Mouse (Mus musculus): Measurements from ENCODE around the gene Fam13a. TPM values are rescaled to one million over a fixed set of nuclear protein-coding genes. Genes with fewer than 3 reads are reported as not detected.
A peak's percentile ranks its signal among the peaks of the same experiment; 100 is the strongest.

Fam13a gene
- 5.0 and 5.5 TPM in 2 replicates for polyA plus RNA-seq (2016; fragmentation: Nextera tagmentation; extraction: Ambion mirVana)

DNA sequence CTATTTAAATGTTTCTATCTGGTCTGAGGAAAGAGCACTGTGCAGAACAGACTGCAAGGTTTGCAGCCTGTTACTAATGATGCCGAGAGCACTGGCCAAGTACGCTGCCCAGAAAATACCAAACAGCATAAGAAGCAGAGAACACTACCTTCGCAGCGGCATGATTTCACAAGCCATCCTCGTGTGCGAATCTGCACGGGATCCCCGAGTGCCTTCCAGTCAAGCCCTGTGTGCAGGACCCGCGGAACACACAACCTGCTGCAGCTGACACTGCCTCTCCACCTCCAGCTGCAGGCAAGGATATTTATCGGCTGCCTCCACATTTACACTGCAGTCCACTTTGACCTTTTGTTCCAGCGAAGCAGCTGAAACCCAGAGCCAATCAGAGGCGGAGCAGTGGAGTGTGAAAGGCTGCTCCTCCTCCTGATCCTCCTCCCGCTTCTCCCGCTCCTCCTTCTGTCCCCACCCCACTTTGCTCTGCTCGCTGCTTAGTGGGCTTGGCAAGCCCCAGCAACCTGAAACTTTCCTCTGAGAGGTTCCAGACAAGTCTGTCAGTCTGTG, at the start of gene Fam13a:
Fam13a (minus strand) TSS at position 386 of the 561 bp plus-strand sequence.
- H3K27ac ChIP-seq = peak within 1 kb of the TSS; percentile 70; the same call in 1 of the 2 replicates

DNA sequence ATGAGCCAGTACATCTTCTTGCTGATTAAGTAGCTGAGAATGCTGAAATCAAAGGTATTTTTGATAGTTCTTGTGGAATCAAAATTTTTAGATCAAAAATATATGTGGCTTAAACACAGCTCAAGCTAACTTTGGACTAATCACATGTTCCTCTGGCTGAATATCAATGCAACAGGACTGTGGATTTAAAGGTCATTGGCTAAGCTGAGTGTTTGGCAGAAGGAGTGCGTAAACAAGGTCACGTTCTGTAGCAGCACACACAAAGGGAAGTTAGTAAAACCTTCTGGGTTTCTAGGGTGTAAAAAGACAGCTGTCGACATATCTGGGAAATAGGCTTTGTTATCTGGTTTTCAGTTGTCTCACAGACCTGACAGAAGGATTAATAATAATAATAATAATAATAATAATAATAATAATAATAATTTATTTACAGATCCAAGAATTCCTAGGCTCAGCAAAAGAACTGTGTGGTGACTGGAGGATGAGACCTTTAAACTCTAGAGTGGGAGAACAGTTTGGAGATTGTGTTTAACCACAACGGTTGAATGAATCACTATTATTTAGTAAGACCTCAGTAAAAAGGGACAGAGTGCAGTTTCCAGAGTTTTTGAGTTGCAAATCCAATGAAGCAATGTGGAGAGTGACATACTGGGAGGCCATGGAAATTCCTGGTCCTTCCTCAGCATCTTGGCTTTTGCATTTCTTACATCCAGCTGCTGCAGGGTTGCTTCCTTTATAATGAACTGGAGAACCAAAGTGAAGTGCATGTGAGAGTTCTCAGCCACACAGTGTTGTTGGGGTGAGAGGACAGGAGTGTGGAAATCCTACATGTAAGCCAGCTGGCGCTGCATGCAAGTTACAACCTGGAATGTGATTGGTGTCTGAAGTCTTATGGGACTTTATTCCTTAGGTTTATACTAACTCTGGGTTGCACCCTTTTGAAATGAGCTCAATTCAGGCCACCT, 48.0 kb upstream of the Fam13a start:
- Histone ChIP-seq H3K4me2 (no peak overlapping the region), H3K4me1 (replicated peaks) (no peaks in the 10 kb centered on the region), H3K27me3 (no peaks in the 10 kb centered on the region), H3K9me3 (peaks cover 12% of the 10 kb centered on the region; the same call in 1 of the 2 replicates), H3K36me3 (no peaks in the 10 kb centered on the region), H3K27ac (no peak overlapping the region), H3K9ac (replicated peaks) (no peak overlapping the region), H3K4me3 (replicated peaks) (no peak overlapping the region)
- no peak for ATAC-seq (ENCODE audit: insufficient number of reproducible peaks, insufficient read depth, low FRiP score, low TSS enrichment, low read depth)
- 80% methylated on average over 5 of the region's 5 CpGs for WGBS

More for the DNA sequence above, at the start of gene Fam13a:
- Histone ChIP-seq H3K4me1 (replicated peaks) (peaks cover 3% of the 10 kb centered on the region; the same call in 1 of the 2 replicates), H3K9me3 (no peaks in the 10 kb centered on the region), H3K36me3 (no peaks in the 10 kb centered on the region), H3K27me3 (no peaks in the 10 kb centered on the region), H3K9ac (replicated peaks) (peak within 1 kb of the TSS; percentile 56), H3K4me3 (replicated peaks) (peak within 1 kb of the TSS; percentile 52), H3K4me2 (peak within 1 kb of the TSS; percentile 60)
- ATAC-seq (ENCODE audit: insufficient number of reproducible peaks, insufficient read depth, low FRiP score, low TSS enrichment, low read depth) = peak; percentile 97
- WGBS = 1% methylated on average over 16 of the region's 16 CpGs

DNA sequence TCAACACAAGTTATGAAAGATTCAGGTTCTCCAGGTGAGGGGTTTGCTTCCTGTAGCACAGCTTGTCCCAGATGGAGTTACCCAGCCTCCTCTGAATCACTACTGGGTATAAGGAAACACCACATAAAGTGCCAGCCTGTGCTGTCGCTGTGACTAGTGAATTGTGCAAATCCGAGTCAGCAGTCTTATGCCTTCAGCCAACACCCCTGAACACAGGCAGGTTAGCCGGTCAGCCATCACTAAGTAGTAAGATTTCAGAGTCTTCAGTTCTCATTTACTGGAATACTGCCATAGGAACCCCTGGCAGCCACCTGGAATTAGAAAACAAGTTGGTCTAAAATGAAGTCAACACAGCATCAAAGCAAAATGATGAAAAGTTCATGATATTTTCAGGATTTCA, 47.3 kb upstream of the Fam13a start:
- H3K27me3 ChIP-seq = no peaks in the 10 kb centered on the region
- H3K27ac ChIP-seq = no peak overlapping the region
- no peak for ATAC-seq (ENCODE audit: insufficient number of reproducible peaks, insufficient read depth, low FRiP score, low TSS enrichment, low read depth)
- H3K9ac ChIP-seq (replicated peaks) = no peak overlapping the region
- H3K36me3 ChIP-seq = no peaks in the 10 kb centered on the region
- H3K4me1 ChIP-seq (replicated peaks) = no peaks in the 10 kb centered on the region
- WGBS = 83% methylated on average over 3 of the region's 3 CpGs
- H3K4me3 ChIP-seq (replicated peaks) = no peak overlapping the region
- H3K9me3 ChIP-seq = peaks cover 12% of the 10 kb centered on the region; the same call in 1 of the 2 replicates
- no peak overlapping the region for H3K4me2 ChIP-seq

DNA sequence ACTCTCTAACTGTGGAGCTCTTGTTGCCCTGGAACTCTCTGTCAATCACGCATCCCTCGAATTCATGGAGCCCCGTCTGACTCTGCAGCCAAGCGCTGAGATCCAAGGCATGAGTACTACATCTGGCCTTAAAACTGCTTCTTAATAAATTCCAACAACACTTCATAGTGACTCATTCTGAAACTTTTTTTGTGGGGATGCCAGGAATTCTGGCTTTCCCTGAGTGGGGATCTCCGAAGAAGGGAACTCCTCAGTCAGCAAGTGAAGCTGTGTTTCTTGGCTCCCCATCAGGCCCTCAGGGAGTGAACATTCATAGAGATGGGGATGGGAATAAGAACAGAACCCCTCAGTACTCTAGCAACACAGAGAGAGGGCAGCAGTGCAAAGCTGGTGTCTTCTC, 43.8 kb upstream of the Fam13a start:
- Histone ChIP-seq H3K27me3 (no peaks in the 10 kb centered on the region), H3K4me3 (replicated peaks) (no peak overlapping the region), H3K9ac (replicated peaks) (no peak overlapping the region), H3K36me3 (no peaks in the 10 kb centered on the region), H3K4me2 (no peak overlapping the region), H3K4me1 (replicated peaks) (no peaks in the 10 kb centered on the region), H3K27ac (no peak overlapping the region), H3K9me3 (no peaks in the 10 kb centered on the region)
- 88% methylated on average over 5 of the region's 5 CpGs for WGBS
- no peak for ATAC-seq (ENCODE audit: insufficient number of reproducible peaks, insufficient read depth, low FRiP score, low TSS enrichment, low read depth)

DNA sequence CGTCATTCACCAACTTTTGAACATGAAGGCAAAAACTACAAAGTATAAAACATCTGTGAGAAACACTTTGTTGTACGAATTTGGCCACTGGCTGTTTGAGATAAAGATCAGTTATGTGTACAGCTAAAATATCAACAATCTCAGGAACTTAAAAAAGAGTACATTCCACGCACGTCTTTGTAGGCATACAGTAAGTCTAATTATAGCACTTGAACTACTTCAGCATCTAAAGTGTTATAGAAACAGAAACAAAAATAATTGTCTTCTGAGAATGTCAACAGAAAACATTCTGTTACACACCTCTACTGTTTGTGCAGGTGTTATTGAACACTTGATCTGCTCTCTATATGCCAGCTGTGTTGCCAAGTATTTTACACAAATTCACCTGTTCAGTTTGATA, 40.1 kb upstream of the Fam13a start:
- H3K4me3 ChIP-seq (replicated peaks) = no peak overlapping the region
- WGBS = 83% methylated on average over 4 of the region's 4 CpGs
- no peak for ATAC-seq (ENCODE audit: insufficient number of reproducible peaks, insufficient read depth, low FRiP score, low TSS enrichment, low read depth)
- no peak overlapping the region for H3K4me2 ChIP-seq
- H3K27me3 ChIP-seq = no peaks in the 10 kb centered on the region
- H3K9me3 ChIP-seq = no peaks in the 10 kb centered on the region
- no peak overlapping the region for H3K9ac ChIP-seq (replicated peaks)
- no peak overlapping the region for H3K27ac ChIP-seq
- no peaks in the 10 kb centered on the region for H3K4me1 ChIP-seq (replicated peaks)
- no peaks in the 10 kb centered on the region for H3K36me3 ChIP-seq

DNA sequence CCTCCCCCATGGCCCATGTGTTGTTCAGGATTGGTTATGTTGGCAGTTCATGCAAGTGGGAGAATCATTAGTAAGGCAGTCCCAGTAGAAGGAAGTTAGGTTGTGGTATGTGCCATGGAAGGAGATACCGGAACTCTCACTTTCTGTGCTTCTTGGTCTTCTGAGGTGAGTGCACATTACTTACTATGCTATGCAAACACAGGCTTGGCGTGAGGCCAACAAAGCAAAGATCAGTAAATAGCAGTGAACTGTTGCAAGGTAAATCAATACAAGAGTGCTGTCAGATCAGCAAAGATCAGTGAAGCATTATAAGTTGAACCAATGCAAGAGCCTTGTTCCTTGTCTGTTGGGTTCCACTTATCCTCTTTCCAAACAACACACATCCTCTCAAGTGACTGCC, 28.9 kb upstream of the Fam13a start:
- Histone ChIP-seq H3K36me3 (no peaks in the 10 kb centered on the region), H3K27me3 (no peaks in the 10 kb centered on the region), H3K9me3 (no peaks in the 10 kb centered on the region), H3K4me3 (replicated peaks) (no peak overlapping the region), H3K27ac (no peak overlapping the region), H3K9ac (replicated peaks) (no peak overlapping the region), H3K4me2 (no peak overlapping the region), H3K4me1 (replicated peaks) (no peaks in the 10 kb centered on the region)
- ATAC-seq (ENCODE audit: insufficient number of reproducible peaks, insufficient read depth, low FRiP score, low TSS enrichment, low read depth) = no peak
- WGBS = 91% methylated on average over 2 of the region's 2 CpGs

DNA sequence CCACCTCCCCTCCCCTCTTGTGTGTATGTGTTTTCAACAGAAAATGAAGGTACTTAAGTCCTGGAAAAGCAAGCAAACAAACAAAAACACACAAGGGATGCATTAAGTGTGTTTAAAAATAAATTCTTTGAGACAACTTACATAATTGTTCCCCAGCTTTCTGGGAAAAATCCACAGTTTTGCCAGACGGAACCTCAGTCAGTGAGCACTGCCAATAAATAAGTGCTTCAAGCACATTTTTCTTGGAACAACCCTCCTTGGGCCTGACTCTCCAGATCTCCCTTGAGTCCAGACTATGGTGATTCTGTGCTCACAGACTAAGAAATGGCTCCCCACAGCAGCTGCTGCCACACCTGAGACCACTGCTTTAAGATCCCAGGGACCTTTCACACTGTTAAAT, 15.4 kb upstream of the Fam13a start:
- no peak overlapping the region for H3K4me2 ChIP-seq
- no peaks in the 10 kb centered on the region for H3K27me3 ChIP-seq
- no peaks in the 10 kb centered on the region for H3K4me1 ChIP-seq (replicated peaks)
- 59% methylated on average over 1 of the region's 1 CpGs for WGBS
- no peak overlapping the region for H3K27ac ChIP-seq
- no peak overlapping the region for H3K4me3 ChIP-seq (replicated peaks)
- no peaks in the 10 kb centered on the region for H3K9me3 ChIP-seq
- H3K9ac ChIP-seq (replicated peaks) = no peak overlapping the region
- ATAC-seq (ENCODE audit: insufficient number of reproducible peaks, insufficient read depth, low FRiP score, low TSS enrichment, low read depth) = no peak
- no peaks in the 10 kb centered on the region for H3K36me3 ChIP-seq

DNA sequence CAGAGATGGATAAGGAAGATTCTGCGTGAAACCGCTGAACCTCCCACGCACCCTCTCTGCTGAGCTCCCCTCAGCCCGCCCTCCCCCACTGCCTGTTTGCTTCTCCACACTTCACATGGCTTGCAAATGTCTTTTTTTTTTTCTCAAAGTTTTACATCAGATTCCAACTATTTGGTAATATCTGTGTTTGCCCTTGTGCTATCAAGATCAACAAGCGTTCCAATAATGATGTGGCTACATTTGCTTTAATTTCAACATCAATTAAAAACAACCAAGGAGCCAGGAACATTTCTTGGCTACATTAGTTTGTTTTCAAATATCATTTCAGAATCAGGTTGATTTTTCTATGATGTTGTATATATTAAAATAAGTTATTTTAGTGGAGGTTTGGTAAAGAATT, 8.4 kb upstream of the Fam13a start:
- Histone ChIP-seq H3K36me3 (no peaks in the 10 kb centered on the region), H3K4me2 (no peak overlapping the region), H3K27me3 (no peaks in the 10 kb centered on the region), H3K9ac (replicated peaks) (no peak overlapping the region), H3K4me3 (replicated peaks) (no peak overlapping the region), H3K9me3 (no peaks in the 10 kb centered on the region), H3K4me1 (replicated peaks) (no peaks in the 10 kb centered on the region), H3K27ac (no peak overlapping the region)
- ATAC-seq (ENCODE audit: insufficient number of reproducible peaks, insufficient read depth, low FRiP score, low TSS enrichment, low read depth) = no peak
- 87% methylated on average over 5 of the region's 5 CpGs for WGBS

DNA sequence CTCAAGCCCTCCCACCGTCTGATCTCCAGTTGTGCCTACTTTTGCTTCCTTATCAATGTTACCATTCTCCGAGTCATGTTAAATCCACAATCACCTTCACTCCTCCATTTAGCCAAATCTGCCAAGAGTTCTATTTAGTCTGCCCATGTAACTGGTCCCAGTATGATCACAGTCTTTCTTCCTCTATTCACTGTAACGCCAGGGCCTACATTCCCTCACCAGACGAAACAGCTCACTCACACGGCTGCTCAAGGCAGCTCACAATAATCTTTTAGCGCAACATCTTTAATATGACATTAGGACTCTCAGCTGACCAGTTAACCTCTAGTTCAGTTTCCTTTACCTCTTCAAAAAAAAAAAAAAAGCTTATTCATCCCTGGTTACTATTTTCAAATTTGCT, 7.2 kb upstream of the Fam13a start:
- ATAC-seq (ENCODE audit: insufficient number of reproducible peaks, insufficient read depth, low FRiP score, low TSS enrichment, low read depth) = no peak
- Histone ChIP-seq H3K9me3 (no peaks in the 10 kb centered on the region), H3K9ac (replicated peaks) (no peak overlapping the region), H3K4me3 (replicated peaks) (no peak overlapping the region), H3K27ac (no peak overlapping the region), H3K27me3 (no peaks in the 10 kb centered on the region), H3K36me3 (no peaks in the 10 kb centered on the region), H3K4me2 (no peak overlapping the region), H3K4me1 (replicated peaks) (no peaks in the 10 kb centered on the region)
- WGBS = 83% methylated on average over 6 of the region's 6 CpGs

DNA sequence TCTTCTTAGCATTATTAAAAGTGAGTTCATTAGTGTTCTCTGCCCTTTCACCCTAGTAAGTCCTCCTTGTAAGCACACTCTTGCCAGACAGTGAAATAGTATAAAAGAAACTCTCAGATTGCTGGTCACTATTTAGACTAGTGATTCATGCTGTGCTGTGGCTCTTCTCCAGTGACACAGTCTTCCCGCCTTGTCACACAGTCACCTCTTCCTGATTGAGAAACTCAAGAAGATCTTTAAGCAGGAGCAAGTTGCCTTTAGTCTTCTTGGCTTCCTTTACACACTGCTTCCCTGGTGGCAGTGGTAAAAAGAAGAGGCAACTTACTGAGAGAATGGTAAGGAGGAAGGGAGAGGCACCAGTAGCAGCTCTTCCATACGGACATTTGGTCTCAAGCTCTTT, 6.3 kb upstream of the Fam13a start:
- Histone ChIP-seq H3K4me3 (replicated peaks) (no peak overlapping the region), H3K9ac (replicated peaks) (no peak overlapping the region), H3K36me3 (no peaks in the 10 kb centered on the region), H3K27ac (no peak overlapping the region), H3K4me2 (no peak overlapping the region), H3K27me3 (no peaks in the 10 kb centered on the region), H3K9me3 (no peaks in the 10 kb centered on the region), H3K4me1 (replicated peaks) (no peaks in the 10 kb centered on the region)
- no peak for ATAC-seq (ENCODE audit: insufficient number of reproducible peaks, insufficient read depth, low FRiP score, low TSS enrichment, low read depth)
- WGBS = 81% methylated on average over 2 of the region's 2 CpGs

DNA sequence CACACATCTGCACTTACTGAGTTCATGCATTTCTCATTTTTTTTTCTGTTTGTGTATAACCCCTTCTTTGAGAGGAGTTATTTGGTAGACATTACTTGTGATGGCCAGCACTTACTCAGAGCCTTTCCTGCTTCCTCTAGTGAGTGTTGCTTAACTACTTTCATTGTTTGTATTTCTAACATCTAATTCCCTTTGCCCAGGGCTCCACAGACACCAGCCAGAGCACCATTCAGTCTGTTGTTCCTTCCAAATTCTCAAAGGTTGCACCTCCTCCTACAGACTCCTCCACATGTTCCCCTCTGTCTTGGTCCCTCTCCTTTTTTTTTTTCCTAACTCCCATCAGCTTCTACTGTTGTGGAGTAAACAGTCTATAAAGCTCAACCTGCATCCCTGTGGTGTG, 5.7 kb upstream of the Fam13a start:
- Histone ChIP-seq H3K4me1 (replicated peaks) (no peaks in the 10 kb centered on the region), H3K9ac (replicated peaks) (no peak overlapping the region), H3K27me3 (no peaks in the 10 kb centered on the region), H3K4me2 (no peak overlapping the region), H3K4me3 (replicated peaks) (no peak overlapping the region), H3K36me3 (no peaks in the 10 kb centered on the region), H3K9me3 (no peaks in the 10 kb centered on the region), H3K27ac (no peak overlapping the region)
- no peak for ATAC-seq (ENCODE audit: insufficient number of reproducible peaks, insufficient read depth, low FRiP score, low TSS enrichment, low read depth)

Measured in limb, embryonic 12.5 days (tissue).